Mouse (Mus musculus) bone marrow, adult 2 months (tissue): Measurements from ENCODE around the gene Hspb3.

Experiments
- CTCF ChIP-seq: fragments of 200-500 bp; IDR thresholded peaks from 2 replicates; pipeline ENCODE4 v1.5.1; 2011; ENCODE audit warnings: low read length, control low read depth; ENCODE audit not compliant: control insufficient read depth, insufficient read depth
- POLR2A ChIP-seq: fragments of 200-500 bp; IDR thresholded peaks from 2 replicates; pipeline ENCODE4 v1.6.1; 2011; ENCODE audit warnings: low read depth, mild to moderate bottlenecking, control low read depth, low read length, borderline replicate concordance; ENCODE audit not compliant: control insufficient read depth

DNA sequence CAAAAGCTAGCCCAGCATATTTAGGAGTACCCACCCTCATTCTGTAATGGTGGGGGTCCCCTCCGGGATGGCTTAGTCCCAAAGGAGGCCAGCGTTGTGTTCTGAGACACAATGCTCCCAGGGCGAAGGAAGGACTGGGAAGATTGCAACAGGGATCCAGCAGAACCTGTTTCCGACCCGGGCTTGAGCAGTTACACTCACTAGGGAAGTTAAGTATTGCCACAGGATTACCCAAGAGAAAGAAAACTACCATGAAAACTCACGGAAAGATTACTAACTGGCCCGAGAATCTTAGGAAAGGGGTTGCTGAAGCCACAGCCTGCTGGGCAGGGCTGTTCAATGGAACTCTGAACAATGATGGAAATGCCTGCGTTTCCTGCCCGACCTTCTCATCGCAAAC lies 49.6 kb downstream of the Hspb3 start:
- TF ChIP-seq CTCF: no peak
- TF ChIP-seq POLR2A: no peak
